17 mouse cellular contexts compared by ENCODE assay signal in genomic region chr10:66848778-66849177, GRCm38 (mm10).
DNase-seq lines count a peak whose midpoint lies in the region.
"Had no signal": no experiment of that assay in that cellular context is flagged by ENCODE, and none has a peak within 500 bp of the region (broad histone marks: within the 10 kb centered on the region; RNA-seq: fewer than 3 reads in every experiment).

No protein-coding gene starts in this region.

- H3K79me2 ChIP-seq in macrophage (ENCODE audit: inconsistent target), result no peaks in the 10 kb centered on the region

- peak; percentile 20 for DNase-seq in lung, postnatal 36 days
- no peak for DNase-seq in lung, postnatal 10 days
- DNase-seq in adipocyte (ENCODE audit: low spot score), result peak; percentile 62
- DNase-seq in spleen, adult 18-20 months, result no peak
- no peak for DNase-seq in spleen, postnatal 10 days (ENCODE audit: low spot score in 2 of 2)
- no peak for DNase-seq in layer of hippocampus, adult 11-12 months (ENCODE audit: low spot score)
- DNase-seq: adrenal gland, adult 2 months; adrenal gland, postnatal 14 days; cerebellum, adult 11-12 months; cerebellum, adult 8-10 months; cerebellum, postnatal 10 days; gastrocnemius, postnatal 10 days; gastrocnemius, postnatal 36 days had no signal

- no peaks in the 10 kb centered on the region for H3K36me3 ChIP-seq in macrophage (ENCODE audit: inconsistent target)
- H3K36me3 ChIP-seq: forebrain, embryonic 10.5 days; hindbrain, embryonic 13.5 days had no signal

- no peak overlapping the region for H3K4me3 ChIP-seq in macrophage (ENCODE audit: inconsistent target)
- H3K4me3 ChIP-seq: forebrain, embryonic 10.5 days; forebrain, embryonic 13.5 days; hindbrain, embryonic 13.5 days had no signal

- WGBS in macrophage (ENCODE audit: missing documents), result 52% methylated on average over 5 of the region's 5 CpGs

- H3K27ac ChIP-seq in macrophage, result peak overlapping the region; percentile 100
- H3K27ac ChIP-seq: forebrain, embryonic 10.5 days; forebrain, embryonic 13.5 days; hindbrain, embryonic 13.5 days had no signal

Comparison
In these comparisons a context has a peak if more than half of its experiments do, and no peak if none do; other contexts are left out.
1. DNase-seq: peak in lung, postnatal 36 days (single experiment) and adipocyte (single experiment); none in lung, postnatal 10 days (single experiment), spleen, adult 18-20 months (0 of 2), spleen, postnatal 10 days (0 of 2) and layer of hippocampus, adult 11-12 months (single experiment).